Mouse (Mus musculus): ENCODE measurements at regions not wholly inside any gene's neighbourhood (a gene's known extent, or its start where the extent isn't known, plus 50 kb on each side); places are given as distances from the start of the nearest gene placed in this dataset.
A peak's percentile ranks its signal among the peaks of the same experiment; 100 is the strongest.

DNA sequence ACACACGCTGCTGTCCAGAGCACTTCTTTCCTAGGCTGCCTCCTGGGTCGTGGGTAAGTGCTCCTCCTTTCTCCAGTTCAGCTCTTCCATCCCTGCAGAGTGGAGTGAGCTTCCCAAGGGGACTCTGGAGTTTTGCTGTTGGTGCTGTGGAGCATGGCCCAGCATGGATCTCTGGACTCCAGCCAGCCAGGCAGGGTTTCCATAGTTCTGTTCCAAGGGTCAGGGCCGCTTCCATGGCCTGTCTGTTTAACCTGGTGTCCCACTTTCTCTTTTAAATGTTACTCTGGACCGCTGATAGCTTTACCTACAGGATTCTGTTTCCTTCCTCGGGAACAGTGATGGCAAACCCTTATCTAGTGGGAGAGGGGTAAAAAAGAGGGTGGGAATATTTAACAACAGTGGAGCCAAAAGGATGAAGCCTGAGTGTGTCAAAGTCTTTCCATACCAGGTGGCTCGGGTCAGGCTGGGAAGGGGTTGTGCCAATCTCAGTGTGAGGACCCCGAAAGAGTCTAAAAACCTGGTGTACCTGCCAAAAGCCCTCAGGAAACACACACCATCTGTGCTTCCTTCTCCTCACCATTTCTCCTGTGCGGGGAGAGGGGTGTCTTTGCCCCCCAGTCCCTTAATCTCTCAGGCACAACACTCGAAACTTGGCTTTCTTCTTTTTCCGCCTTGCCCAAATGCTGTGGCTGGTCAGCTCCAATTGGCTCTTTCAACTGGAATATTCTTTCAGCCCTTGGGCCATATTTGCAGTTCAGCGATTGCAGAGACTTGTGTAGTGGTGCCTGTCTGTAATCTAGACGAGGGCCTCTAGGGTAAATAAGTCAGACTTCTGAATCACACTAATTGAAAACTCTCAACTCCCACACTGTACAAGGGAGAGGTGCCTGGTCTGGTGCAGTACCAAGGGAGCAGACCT, 222.8 kb upstream of the Fam19a5 start:
- TF ChIP-seq EP300 (IDR thresholded peaks at IDR 0.05): no peak
- TF ChIP-seq CTCF (IDR thresholded peaks at IDR 0.05): no peak
- no peak overlapping the region for H3K4me3 ChIP-seq (ENCODE audit: low read depth, low read length)
- no peaks in the 10 kb centered on the region for H3K4me1 ChIP-seq (ENCODE audit: insufficient read depth, low read depth, low read length)
- no peaks in the 10 kb centered on the region for H3K36me3 ChIP-seq (ENCODE audit: insufficient read depth, low read length)
- 0 out of 2 replicates have a peak, but pooled peaks cover 2% of the 10 kb centered on the region for H3K9me3 ChIP-seq (ENCODE audit: low read length)
- 59% methylated on average over 12 of the region's 12 CpGs for WGBS
- H3K9ac ChIP-seq (replicated peaks; ENCODE audit: low read depth): no peak overlapping the region
- no peak for ATAC-seq
- DNase-seq (ENCODE audit: low spot score): no peak
- H3K4me2 ChIP-seq (replicated peaks; ENCODE audit: low read depth, low read length): no peak overlapping the region
- no peaks in the 10 kb centered on the region for H3K27me3 ChIP-seq (replicated peaks; ENCODE audit: insufficient read depth, low read length)
- no peak overlapping the region for H3K27ac ChIP-seq (ENCODE audit: low read length)

- TF ChIP-seq CTCF (IDR thresholded peaks at IDR 0.05) (no peak), EP300 (IDR thresholded peaks at IDR 0.05) (no peak)
- Histone ChIP-seq H3K4me2 (replicated peaks; ENCODE audit: low read depth, low read length) (no peak overlapping the region), H3K9ac (replicated peaks; ENCODE audit: low read depth) (no peak overlapping the region), H3K27me3 (replicated peaks; ENCODE audit: insufficient read depth, low read length) (no peaks in the 10 kb centered on the region), H3K27ac (ENCODE audit: low read length) (no peak overlapping the region), H3K4me3 (ENCODE audit: low read depth, low read length) (no peak overlapping the region), H3K36me3 (ENCODE audit: insufficient read depth, low read length) (no peaks in the 10 kb centered on the region), H3K4me1 (ENCODE audit: insufficient read depth, low read depth, low read length) (no peaks in the 10 kb centered on the region), H3K9me3 (ENCODE audit: low read length) (no peaks in the 10 kb centered on the region)
- WGBS: 48% methylated on average over 5 of the region's 5 CpGs
- DNase-seq (ENCODE audit: low spot score) (no peak), ATAC-seq (no peak)
These were observed 218.7 kb upstream of the Fam19a5 start for GRCm38 (mm10) chr15:87325389-87325788.

DNA sequence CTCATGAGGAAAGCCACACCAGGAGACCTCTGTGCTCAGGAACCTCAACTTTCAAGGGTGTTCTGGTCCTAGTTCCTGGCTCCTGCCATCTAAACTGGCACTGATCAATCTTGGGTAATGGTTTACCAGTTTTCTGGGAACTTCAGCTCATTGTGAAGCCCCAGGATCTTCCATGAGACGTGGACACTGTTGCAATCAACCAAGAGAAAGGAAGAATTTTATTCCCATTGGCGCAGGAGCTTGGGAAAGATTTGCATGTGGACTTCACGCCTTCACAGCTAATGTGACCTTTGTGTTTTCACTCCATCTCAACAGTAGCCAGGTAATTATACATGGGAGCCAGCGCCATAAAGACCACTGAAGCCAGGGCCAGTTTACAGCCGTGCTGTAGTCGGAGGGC, 217.8 kb upstream of the Fam19a5 start:
- WGBS: 85% methylated on average over 6 of the region's 6 CpGs
- Histone ChIP-seq H3K9me3 (ENCODE audit: low read length) (no peaks in the 10 kb centered on the region), H3K27me3 (replicated peaks; ENCODE audit: insufficient read depth, low read length) (no peaks in the 10 kb centered on the region), H3K4me3 (ENCODE audit: low read depth, low read length) (no peak overlapping the region), H3K4me1 (ENCODE audit: insufficient read depth, low read depth, low read length) (no peaks in the 10 kb centered on the region), H3K9ac (replicated peaks; ENCODE audit: low read depth) (no peak overlapping the region), H3K27ac (ENCODE audit: low read length) (no peak overlapping the region), H3K36me3 (ENCODE audit: insufficient read depth, low read length) (no peaks in the 10 kb centered on the region), H3K4me2 (replicated peaks; ENCODE audit: low read depth, low read length) (no peak overlapping the region)
- ATAC-seq: no peak
- TF ChIP-seq EP300 (IDR thresholded peaks at IDR 0.05): no peak
- no peak for TF ChIP-seq CTCF (IDR thresholded peaks at IDR 0.05)
- DNase-seq (ENCODE audit: low spot score): no peak

- Histone ChIP-seq H3K27me3 (replicated peaks; ENCODE audit: insufficient read depth, low read length) (no peaks in the 10 kb centered on the region), H3K9ac (replicated peaks; ENCODE audit: low read depth) (no peak overlapping the region), H3K9me3 (ENCODE audit: low read length) (no peaks in the 10 kb centered on the region), H3K27ac (ENCODE audit: low read length) (no peak overlapping the region), H3K36me3 (ENCODE audit: insufficient read depth, low read length) (no peaks in the 10 kb centered on the region), H3K4me3 (ENCODE audit: low read depth, low read length) (no peak overlapping the region), H3K4me2 (replicated peaks; ENCODE audit: low read depth, low read length) (no peak overlapping the region), H3K4me1 (ENCODE audit: insufficient read depth, low read depth, low read length) (no peaks in the 10 kb centered on the region)
- ATAC-seq (no peak), DNase-seq (ENCODE audit: low spot score) (no peak)
- no peak for TF ChIP-seq CTCF (IDR thresholded peaks at IDR 0.05)
- no peak for TF ChIP-seq EP300 (IDR thresholded peaks at IDR 0.05)
- WGBS: 61% methylated on average over 3 of the region's 3 CpGs
These were observed 211.7 kb upstream of the Fam19a5 start for GRCm38 (mm10) chr15:87332441-87332840.

DNA sequence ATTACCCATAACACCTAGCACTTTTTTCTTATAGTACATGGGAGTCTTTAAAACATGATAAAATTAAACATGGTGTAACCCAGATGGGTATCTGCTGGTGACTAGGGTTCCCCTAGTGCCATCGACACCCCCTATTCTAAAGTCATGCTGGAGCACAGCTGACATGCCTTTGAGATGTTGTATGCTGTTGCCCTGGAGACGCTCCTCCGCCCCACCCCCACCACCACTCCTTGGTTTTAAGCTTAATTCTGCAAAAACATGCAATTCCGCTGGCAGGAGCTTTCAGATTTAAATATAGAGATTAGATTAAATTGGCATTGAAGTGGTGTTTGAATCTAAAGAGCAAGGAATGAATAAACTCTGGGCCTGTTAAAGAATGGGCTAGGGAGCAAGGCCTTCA, 210.6 kb upstream of the Fam19a5 start:
- Histone ChIP-seq H3K9me3 (ENCODE audit: low read length) (no peaks in the 10 kb centered on the region), H3K4me3 (ENCODE audit: low read depth, low read length) (no peak overlapping the region), H3K27me3 (replicated peaks; ENCODE audit: insufficient read depth, low read length) (no peaks in the 10 kb centered on the region), H3K4me1 (ENCODE audit: insufficient read depth, low read depth, low read length) (no peaks in the 10 kb centered on the region), H3K4me2 (replicated peaks; ENCODE audit: low read depth, low read length) (no peak overlapping the region), H3K36me3 (ENCODE audit: insufficient read depth, low read length) (no peaks in the 10 kb centered on the region), H3K9ac (replicated peaks; ENCODE audit: low read depth) (no peak overlapping the region), H3K27ac (ENCODE audit: low read length) (no peak overlapping the region)
- WGBS: 77% methylated on average over 4 of the region's 4 CpGs
- no peak for ATAC-seq
- no peak for TF ChIP-seq CTCF (IDR thresholded peaks at IDR 0.05)
- no peak for TF ChIP-seq EP300 (IDR thresholded peaks at IDR 0.05)
- DNase-seq (ENCODE audit: low spot score): no peak

DNA sequence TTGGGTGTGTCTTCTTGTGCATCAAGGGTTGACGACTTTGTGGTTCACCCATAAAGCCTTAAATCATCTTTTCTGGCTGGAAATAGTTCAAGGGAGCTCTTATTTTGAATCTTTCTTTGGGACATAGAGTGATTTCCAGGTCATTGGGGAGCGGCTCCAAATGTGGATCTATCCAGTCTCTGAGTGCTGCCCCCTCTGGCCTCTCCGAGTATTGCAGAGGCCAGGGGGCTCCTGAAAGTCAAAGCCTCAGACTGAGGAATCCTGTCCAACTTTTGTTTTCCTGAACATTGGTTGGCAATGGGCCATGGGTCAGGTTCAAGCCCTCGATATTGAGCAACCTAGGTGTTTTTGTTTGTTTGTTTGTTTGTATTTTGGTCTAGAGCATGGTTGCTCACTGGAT, 209.7 kb upstream of the Fam19a5 start:
- no peak for ATAC-seq
- H3K9me3 ChIP-seq (ENCODE audit: low read length): no peaks in the 10 kb centered on the region
- no peak overlapping the region for H3K9ac ChIP-seq (replicated peaks; ENCODE audit: low read depth)
- no peaks in the 10 kb centered on the region for H3K27me3 ChIP-seq (replicated peaks; ENCODE audit: insufficient read depth, low read length)
- WGBS: 64% methylated on average over 4 of the region's 4 CpGs
- no peaks in the 10 kb centered on the region for H3K36me3 ChIP-seq (ENCODE audit: insufficient read depth, low read length)
- no peaks in the 10 kb centered on the region for H3K4me1 ChIP-seq (ENCODE audit: insufficient read depth, low read depth, low read length)
- no peak overlapping the region for H3K27ac ChIP-seq (ENCODE audit: low read length)
- DNase-seq (ENCODE audit: low spot score): no peak
- TF ChIP-seq CTCF (IDR thresholded peaks at IDR 0.05) (peak; percentile 33; the same call in 1 of the 2 replicates), EP300 (IDR thresholded peaks at IDR 0.05) (no peak)
- no peak overlapping the region for H3K4me3 ChIP-seq (ENCODE audit: low read depth, low read length)
- no peak overlapping the region for H3K4me2 ChIP-seq (replicated peaks; ENCODE audit: low read depth, low read length)

All from lung, postnatal 0 days (tissue).